Mouse (Mus musculus) gastrocnemius, postnatal 14 days (tissue): Measurements from ENCODE around the gene Nipbl. TPM values are rescaled to one million over a fixed set of nuclear protein-coding genes. Genes with fewer than 3 reads are reported as not detected.
"Not testable (repeated sequence)": the region's sequence is repeated elsewhere in the genome, so short reads cannot be mapped to it uniquely, and the experiment has no call there.

Source experiments
- DNase-seq: peaks from one replicate; pipeline ENCODE4 v3.0.0; 2021; ENCODE audit warnings: mixed read lengths
- intact Hi-C: fragments of 180-260 bp; cut with DNase I; formaldehyde crosslinking; loops from one replicate; pipeline ENCODE4 v1.15.1; 2025; ENCODE audit warnings: low total_unique reads
- long read RNA-seq, 2 experiments: library from polyadenylated mRNA; stranded (forward); transcript quantifications; one replicate each; pipeline ENCODE4 v2.0.0; 2021
- total RNA-seq, 2 experiments: library from RNA; stranded (reverse); gene quantifications; 2 replicates each; pipeline ENCODE4 v1.2.3; 2021

The Nipbl gene
- 10 to 100 TPM; 21.9 to 23.1 TPM for total RNA-seq
- long read RNA-seq, experiment 1, partial matches to known transcripts, result 0 of 3 reads
- long read RNA-seq, experiment 1, other reads (novel, unspliced or antisense), result 3 of 3 reads
- long read RNA-seq, experiment 2, partial matches to known transcripts, result 4 of 4 reads
- long read RNA-seq, experiment 2, other reads (novel, unspliced or antisense), result 0 of 4 reads

DNA sequence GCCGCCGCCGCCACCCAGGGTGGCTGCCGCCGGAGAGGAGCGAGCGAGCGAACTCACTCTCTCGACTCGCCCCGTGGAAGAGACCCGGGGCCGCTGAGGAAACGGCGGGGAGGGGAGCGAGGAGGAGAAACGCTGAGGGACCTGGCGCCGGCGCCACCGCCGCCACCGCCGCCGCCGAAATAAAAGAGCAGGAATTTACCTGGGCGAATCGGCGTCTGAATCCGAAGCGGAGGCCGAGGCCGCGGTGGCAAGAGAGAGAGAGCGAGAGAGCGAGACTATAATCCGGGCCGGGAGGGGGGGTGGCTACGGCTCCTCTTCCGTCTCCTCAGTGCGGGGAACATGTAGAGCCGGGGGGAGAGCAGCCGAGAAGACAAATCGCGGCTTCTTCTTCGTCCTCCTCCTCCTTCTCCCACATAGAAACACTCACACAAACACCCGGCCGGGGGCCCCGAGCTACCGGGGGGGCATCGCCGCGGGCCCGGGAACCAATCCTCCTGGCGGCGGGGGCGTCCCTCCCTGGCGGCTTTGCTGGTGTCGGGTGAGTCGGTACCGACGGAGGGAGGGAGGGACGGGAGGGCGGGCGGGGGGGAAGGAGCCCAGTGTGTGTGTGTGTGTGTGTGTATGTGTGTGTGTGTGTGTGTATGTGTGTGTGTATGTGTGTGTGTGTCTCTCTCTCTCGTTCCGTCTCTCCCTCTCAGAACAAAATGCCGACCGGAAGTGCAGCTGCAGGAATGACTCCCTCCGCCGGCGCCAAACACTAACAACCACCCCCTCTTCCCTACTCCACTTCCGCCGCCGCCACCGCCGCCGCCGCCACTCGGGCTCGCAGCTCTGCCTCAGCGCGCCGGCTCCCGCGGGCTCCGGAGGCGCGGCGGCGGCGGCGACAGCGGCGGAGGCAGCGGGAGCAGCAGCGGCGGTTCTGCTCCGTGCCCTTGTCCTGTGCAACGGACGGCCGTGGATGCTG is at the start of gene Nipbl:
Gene Nipbl (minus strand): TSS at position 538 of the 964 bp plus-strand sequence.
- intact Hi-C loops, result loop anchor here (5.0 kb wide), 1 partner anchor 62 kb away; no protein-coding TSS in a partner anchor
- peak; percentile 94 for DNase-seq

GRCm38 (mm10) chr15:8485261-8485660 is 41.0 kb upstream of the Nipbl start:
- intact Hi-C loops, result no loop called here
- DNase-seq, result no peak

DNA sequence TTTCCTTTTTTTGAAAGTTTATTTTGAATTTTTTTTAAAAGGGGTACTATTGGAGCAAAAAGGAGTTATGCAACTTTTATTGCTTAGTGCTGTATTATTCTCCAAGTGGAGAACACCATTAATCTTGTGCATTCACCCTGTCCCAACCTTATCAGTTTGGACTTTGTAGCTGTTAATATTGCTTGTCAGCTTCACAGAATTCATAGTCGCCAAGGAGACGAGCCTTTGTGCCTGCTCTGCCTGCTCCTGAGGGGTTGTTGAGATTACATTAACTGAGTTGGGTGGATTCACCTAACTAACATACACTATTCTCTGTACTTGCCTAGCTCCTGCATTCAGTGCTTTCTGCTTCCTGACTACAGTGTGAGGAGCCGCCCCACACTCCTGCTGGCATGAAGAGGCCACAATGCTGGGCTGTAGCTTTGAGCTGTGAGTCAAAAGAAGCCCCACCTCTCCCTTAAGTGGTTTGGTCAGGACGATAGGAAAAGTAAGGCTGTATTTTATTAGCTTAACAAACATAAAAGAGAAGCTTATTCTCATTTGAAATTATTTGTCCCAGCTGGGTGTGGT is 24.8 kb upstream of the Nipbl start:
- intact Hi-C loops, result no loop called here
- DNase-seq, result no peak

DNA sequence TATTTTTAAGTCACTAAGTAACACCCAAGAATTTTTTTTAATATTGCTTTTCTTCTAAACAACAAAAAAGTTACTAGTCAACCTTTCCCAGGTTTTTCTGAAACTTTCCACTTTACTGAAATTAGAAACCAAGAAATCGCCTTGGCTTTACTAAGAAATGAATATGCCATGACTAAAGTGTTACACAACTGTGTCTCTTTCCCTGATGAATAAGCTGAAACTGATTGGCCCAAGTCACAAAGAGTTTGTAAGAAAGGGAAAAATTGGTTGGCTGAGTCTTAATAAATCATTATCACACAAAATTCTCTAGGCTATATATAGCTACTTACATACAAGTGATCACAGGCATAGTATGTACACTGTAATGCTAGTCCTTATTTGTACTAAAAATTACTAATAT is 19.3 kb upstream of the Nipbl start:
- intact Hi-C loops, result no loop called here
- DNase-seq, result no peak

- no peak for DNase-seq
- intact Hi-C loops, result no loop called here
These were observed 18.5 kb upstream of the Nipbl start for GRCm38 (mm10) chr15:8462780-8463179.

GRCm38 (mm10) chr15:8460871-8461270 is 16.6 kb upstream of the Nipbl start:
- no peak for DNase-seq
- intact Hi-C loops, result no loop called here

DNA sequence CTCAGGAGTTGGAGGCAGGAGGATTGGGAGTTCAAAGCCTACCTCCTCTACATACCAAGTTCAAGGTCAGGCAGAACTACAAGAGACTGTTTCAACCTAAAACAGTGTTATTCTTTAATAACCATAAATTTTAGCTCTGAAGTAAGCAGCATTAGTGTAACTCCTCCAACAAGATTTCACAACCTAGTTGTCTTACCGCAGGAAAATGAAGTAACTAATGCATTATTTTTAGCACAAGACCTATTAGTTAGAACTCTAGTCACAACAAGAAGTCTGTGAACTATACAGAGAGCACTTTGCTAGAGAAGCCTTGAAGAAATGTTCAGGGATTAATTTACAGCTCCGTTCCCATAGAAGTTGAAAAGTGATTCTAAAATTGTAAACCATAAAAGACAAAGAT is 15.7 kb upstream of the Nipbl start:
- DNase-seq, result no peak
- intact Hi-C loops, result loop anchor here (5.0 kb wide), 1 partner anchor 122 kb away; no protein-coding TSS in a partner anchor

- DNase-seq, result not testable (repeated sequence)
- intact Hi-C loops, result loop anchor here (5.0 kb wide), 1 partner anchor 126 kb away; no protein-coding TSS in a partner anchor
These were observed 12.0 kb upstream of the Nipbl start for GRCm38 (mm10) chr15:8456223-8456622.

GRCm38 (mm10) chr15:8455486-8455885 is 11.2 kb upstream of the Nipbl start:
- no peak for DNase-seq
- intact Hi-C loops, result loop anchor here (5.0 kb wide), 1 partner anchor 127 kb away; no protein-coding TSS in a partner anchor

DNA sequence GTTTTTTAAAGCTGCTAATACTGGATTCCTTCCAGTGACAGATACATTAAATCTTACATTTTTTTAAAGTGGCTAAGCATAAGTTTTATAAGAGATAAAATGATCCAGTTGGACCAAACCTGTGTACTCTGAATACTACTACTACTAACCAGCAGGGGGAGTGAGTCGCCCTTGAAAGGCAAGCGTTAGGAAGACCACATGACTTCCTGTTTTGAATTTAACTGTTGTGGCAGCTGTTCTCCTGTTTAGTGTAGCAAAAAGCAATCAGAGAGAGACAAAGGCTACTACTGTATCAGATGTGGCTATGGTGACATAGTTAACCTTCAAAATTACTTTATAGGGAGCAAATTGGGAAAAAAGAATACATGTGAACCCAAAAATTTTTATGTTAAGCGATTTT is 6.8 kb upstream of the Nipbl start:
- DNase-seq, result peak; percentile 10

DNA sequence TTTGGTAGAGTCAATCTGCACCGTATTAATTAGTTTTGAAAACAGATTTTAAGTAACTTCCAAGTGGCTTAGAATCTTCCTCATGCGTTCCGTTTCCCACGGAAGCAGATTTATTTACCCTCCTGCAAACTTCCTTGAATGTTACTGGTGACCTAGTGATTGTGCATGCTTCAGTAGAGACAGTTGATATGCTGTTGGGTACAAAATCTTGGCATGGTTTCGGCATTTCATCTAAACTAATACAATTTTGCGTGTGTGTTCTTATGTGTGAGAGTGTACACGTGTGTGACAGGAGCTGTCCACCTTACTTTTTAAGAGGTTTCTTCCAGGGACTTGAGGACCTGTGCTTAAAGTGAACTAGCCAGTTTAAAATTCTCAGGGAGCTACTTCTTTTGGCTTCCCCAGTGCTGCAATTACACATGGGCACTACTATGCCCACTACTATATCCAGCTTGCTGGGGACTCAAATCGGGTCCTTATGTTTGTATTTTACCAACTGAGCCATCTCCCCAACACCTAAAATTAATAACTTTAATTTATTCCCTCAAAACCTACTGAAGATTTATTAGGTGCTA is 3.0 kb upstream of the Nipbl start:
- intact Hi-C loops, result no loop called here
- no peak for DNase-seq

More for the DNA sequence above, 6.8 kb upstream of the Nipbl start:
- intact Hi-C loops, result no loop called here

DNA sequence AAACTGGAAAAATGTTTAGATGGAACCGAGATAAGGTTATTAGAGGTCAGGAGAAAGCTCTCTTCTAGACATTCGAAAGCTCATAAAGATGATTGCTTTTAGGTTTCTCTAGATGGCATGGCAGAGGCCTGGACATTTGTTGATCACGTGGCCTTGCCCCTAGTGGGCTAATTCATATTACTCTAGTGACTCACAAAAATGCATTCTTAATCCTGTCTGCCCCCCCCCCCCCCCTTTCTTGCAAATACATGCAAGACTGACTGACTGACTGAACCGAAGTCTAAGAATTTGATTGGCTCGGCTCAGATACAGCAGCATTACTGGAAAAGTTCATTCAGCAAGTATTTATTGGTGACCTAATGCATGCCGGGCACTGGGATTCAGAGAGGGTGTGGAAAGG is 2.2 kb upstream of the Nipbl start:
- peak; percentile 9 for DNase-seq
- intact Hi-C loops, result no loop called here

GRCm38 (mm10) chr15:8445951-8446419 is 1.7 kb upstream of the Nipbl start:
- DNase-seq, result peak; percentile 16
- intact Hi-C loops, result no loop called here

DNA sequence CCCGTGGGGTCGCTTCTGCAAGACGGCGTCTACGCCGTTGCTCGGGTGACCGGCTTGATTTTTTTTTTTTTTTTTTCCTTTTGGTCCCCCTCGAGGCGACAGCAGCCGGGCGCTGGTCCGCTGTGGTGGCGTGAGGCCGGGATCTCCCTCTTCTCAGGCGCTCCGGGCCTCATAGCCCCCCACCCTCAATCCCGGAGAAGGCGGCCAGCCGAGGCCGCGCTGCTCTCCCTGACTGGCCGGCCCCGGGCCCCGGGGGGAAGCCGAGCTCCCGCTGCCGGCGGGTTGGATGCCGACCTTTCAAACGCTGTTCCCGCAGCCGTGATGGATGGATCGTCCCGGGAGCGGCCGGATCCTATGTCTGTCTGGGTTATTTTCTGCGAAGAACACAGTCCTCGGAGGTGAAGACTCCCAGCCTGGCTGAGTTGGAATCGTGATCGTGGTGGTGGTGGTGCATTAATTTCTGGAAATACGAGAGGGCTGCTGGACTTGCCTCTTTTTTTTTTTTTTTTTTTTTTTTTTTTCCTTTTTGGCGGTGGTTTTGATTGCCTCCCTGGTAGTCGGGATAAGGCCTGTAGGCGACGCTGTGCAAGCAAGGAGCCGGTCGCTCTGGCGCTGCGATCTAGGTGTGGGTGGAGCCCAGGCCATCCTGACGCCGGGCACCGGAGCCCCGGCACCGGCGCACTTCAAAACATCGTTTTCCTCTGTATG is 781 bp upstream of the Nipbl start:
- intact Hi-C loops, result loop anchor here (5.0 kb wide), 1 partner anchor 63 kb away; no protein-coding TSS in a partner anchor
- peak; percentile 86 for DNase-seq

DNA sequence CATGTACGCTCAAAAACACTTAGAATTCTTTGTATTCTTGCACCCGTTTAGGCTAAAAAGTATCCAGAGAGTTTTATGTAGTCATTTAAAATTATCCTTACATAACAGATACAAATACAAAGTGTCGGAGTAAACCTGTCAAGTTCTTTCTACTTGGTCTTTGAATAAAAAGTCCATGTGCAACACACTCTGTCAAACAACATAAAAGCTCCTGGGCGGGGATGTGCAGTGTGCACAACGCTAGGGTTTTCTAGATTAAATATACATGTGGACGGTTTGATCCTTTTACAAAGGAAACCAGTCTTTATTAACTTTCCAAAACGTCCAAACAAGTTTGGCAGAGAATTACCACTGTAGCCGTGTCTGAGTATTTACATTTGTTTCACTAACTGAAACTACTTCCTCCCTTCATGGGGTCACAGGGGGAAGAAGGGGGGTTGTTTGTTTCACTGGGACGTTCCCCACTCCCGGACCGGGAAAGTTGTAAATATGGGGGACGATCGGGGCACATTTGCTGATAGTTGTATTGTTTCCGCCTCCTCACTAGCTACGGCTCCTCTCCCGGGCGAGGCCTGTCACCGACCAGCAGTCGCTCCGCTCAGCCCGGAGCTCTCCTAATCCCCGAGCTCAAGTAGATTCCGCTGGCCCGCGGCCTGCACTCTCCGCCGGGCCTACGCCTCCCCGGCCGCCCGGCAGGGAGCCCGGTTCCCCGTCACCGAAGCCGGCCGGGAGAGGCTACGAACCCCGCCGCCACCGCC is 916 bp downstream of the Nipbl start:
- intact Hi-C loops, result loop anchor here (5.0 kb wide), 1 partner anchor 61 kb away; no protein-coding TSS in a partner anchor
- peak; percentile 77 for DNase-seq

GRCm38 (mm10) chr15:8442761-8443160 is 1.5 kb downstream of the Nipbl start:
- no peak for DNase-seq
- intact Hi-C loops, result loop anchor here (5.0 kb wide), 1 partner anchor 60 kb away; no protein-coding TSS in a partner anchor

DNA sequence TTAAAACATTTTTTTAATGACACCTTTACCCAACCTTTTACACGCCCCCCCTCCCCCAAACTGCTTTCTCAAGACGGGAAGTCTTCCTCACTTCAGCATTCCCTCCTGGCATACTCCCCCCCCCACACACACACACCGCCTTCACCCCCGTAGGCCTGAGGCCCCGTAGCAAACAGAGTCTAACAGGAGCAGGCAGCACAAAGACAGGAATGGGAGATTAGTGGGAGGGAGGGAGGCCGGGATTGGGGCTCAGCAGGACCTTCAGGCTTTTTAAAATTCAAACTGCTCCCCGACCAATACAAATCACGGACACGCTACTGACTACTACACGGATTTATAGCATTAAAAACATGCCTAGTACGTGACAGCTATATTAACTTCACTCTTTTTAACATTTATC is 2.1 kb downstream of the Nipbl start:
- intact Hi-C loops, result loop anchor here (5.0 kb wide), 1 partner anchor 60 kb away; no protein-coding TSS in a partner anchor
- DNase-seq, result peak; percentile 9

DNA sequence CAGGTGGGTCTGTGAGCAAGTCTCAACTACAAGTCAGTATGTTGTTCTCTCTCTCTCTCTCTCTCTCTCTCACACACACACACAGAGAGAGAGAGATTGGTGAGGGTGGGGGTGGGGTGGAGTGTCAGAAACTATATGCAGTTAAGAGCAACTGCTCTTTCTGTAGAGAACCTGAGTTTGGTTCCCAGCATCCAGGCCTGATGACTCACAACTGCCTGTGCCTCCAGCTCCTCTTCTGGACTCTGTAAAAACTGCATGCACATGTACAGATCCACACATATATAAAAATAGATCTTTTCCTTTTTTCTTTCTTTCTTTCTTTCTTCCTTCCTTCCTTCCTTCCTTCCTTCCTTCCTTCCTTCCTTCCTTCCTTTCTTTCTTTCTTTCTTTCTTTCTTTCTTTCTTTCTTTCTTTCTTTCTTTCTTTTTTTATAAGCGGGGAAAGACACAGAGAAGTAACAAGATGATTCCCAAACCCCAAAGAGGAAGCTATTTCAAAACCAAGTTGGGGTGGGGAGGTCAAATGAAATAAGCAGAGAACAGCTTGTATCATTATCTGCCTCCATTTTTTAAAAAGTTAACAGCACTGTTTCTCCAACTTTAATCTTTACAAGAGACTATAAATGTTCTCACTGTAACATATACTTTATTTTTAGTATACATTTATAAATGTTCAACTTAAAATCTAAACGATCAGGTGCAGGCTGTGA is 10.9 kb downstream of the Nipbl start:
- no peak for DNase-seq
- intact Hi-C loops, result no loop called here
